8 mouse cellular contexts compared by ENCODE assay signal in the genomic region with DNA sequence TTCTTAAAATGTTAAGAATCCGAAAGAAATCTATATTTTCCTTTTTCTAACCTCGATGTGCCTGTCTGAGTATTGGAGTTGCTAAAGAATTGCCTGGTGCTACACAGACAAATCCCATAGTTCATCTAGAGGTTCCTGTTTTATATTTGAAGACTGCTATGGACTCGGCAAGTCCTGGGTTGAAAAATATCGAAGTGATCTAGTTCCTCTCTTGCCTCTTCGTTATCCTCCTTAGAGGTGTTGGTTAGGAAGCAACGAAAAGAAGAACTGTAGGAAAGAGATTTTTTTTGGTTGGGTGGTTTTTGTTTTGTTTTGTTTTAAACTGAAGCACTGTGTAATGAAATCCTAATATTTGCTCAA. TPM values are rescaled to one million over a fixed set of nuclear protein-coding genes. Genes with fewer than 3 reads are reported as not detected.
DNase-seq lines count a peak whose midpoint lies in the region; ATAC-seq and TF ChIP-seq lines count a peak whose summit lies in the region.

No protein-coding gene starts in this region.

- no peak for ATAC-seq in embryonic facial prominence, embryonic 13.5 days (ENCODE audit: insufficient number of reproducible peaks, insufficient read depth, low FRiP score, low TSS enrichment, low read depth)
- ATAC-seq in neural tube, embryonic 12.5 days (ENCODE audit: low FRiP score, low read depth) = no peak

- peak overlapping the region; percentile 72 for H3K4me2 ChIP-seq in embryonic facial prominence, embryonic 13.5 days
- H3K4me2 ChIP-seq in neural tube, embryonic 12.5 days (replicated peaks) = peak overlapping the region; percentile 69

- DNase-seq in left cerebral cortex, adult 2 months (ENCODE audit: extremely low spot score in 1 of 2, low spot score in 2 of 2) = no peak
- no peak for DNase-seq in left cerebral cortex, postnatal 10 days (ENCODE audit: extremely low spot score in 1 of 2, low spot score in 2 of 2)
- no peak for DNase-seq in limb, embryonic 10.5 days (ENCODE audit: low spot score)
- DNase-seq in yolk sac, embryonic 10.5 days (ENCODE audit: low spot score) = no peak
- no peak for DNase-seq in gastrocnemius, postnatal 25 days
- no peak for DNase-seq in left cerebral cortex, postnatal 25 days (ENCODE audit: low spot score in 2 of 2)

- H3K9ac ChIP-seq in embryonic facial prominence, embryonic 13.5 days = peak overlapping the region; percentile 99
- peak overlapping the region; percentile 91 for H3K9ac ChIP-seq in neural tube, embryonic 12.5 days

- 21% methylated on average over 6 of the region's 6 CpGs for WGBS in embryonic facial prominence, embryonic 13.5 days
- 52% methylated on average over 6 of the region's 6 CpGs for WGBS in limb, embryonic 10.5 days
- 39% methylated on average over 6 of the region's 6 CpGs for WGBS in neural tube, embryonic 12.5 days

- H3K9me3 ChIP-seq in embryonic facial prominence, embryonic 13.5 days = no peaks in the 10 kb centered on the region
- no peaks in the 10 kb centered on the region for H3K9me3 ChIP-seq in limb, embryonic 10.5 days (replicated peaks)
- H3K9me3 ChIP-seq in neural tube, embryonic 12.5 days = no peaks in the 10 kb centered on the region

- H3K4me1 ChIP-seq in embryonic facial prominence, embryonic 13.5 days = peaks cover 29% of the 10 kb centered on the region
- H3K4me1 ChIP-seq in limb, embryonic 10.5 days = peaks cover 15% of the 10 kb centered on the region
- peaks cover 4% of the 10 kb centered on the region for H3K4me1 ChIP-seq in neural tube, embryonic 12.5 days

- intact Hi-C loops in left cerebral cortex, adult 2 months (cut with DNase I) = loop anchor here (5.0 kb wide), 1 partner anchor 50 kb away; no protein-coding TSS in a partner anchor
- intact Hi-C loops in left cerebral cortex, postnatal 10 days (cut with DNase I) = loop anchor here (5.0 kb wide), 1 partner anchor 45 kb away; no protein-coding TSS in a partner anchor
- intact Hi-C loops in left cerebral cortex, postnatal 25 days (cut with DNase I) = no loop called here

- peaks cover 16% of the 10 kb centered on the region for H3K36me3 ChIP-seq in embryonic facial prominence, embryonic 13.5 days
- H3K36me3 ChIP-seq in limb, embryonic 10.5 days = peaks cover 38% of the 10 kb centered on the region
- no peaks in the 10 kb centered on the region for H3K36me3 ChIP-seq in neural tube, embryonic 12.5 days

- no peaks in the 10 kb centered on the region for H3K27me3 ChIP-seq in embryonic facial prominence, embryonic 13.5 days
- H3K27me3 ChIP-seq in limb, embryonic 10.5 days (ENCODE audit: low read depth, poor library complexity, severe bottlenecking) = no peaks in the 10 kb centered on the region
- H3K27me3 ChIP-seq in neural tube, embryonic 12.5 days (replicated peaks) = no peaks in the 10 kb centered on the region

- H3K4me3 ChIP-seq in left cerebral cortex, adult 2 months = peak overlapping the region; percentile 85
- H3K4me3 ChIP-seq in embryonic facial prominence, embryonic 13.5 days = peak overlapping the region; percentile 90
- peak overlapping the region; percentile 93 for H3K4me3 ChIP-seq in limb, embryonic 10.5 days
- peak overlapping the region; percentile 85 for H3K4me3 ChIP-seq in neural tube, embryonic 12.5 days

- TF ChIP-seq CTCF in left cerebral cortex, adult 2 months (IDR thresholded peaks at IDR 0.05) = no peak

- H3K27ac ChIP-seq in left cerebral cortex, adult 2 months = no peak overlapping the region
- H3K27ac ChIP-seq in embryonic facial prominence, embryonic 13.5 days = peak overlapping the region; percentile 100
- H3K27ac ChIP-seq in limb, embryonic 10.5 days = peak overlapping the region; percentile 99
- H3K27ac ChIP-seq in neural tube, embryonic 12.5 days = no peak overlapping the region

RNA-seq across cellular contexts. Expression of a gene that starts 1.5 kb away (rescaled TPM):
- 10 to 100 TPM; 20.7 to 22.3 TPM for total RNA-seq in left cerebral cortex, adult 2 months (2021)
- 10 to 100 TPM; 20.9 to 23.0 TPM for total RNA-seq in left cerebral cortex, postnatal 10 days (2021)
- polyA plus RNA-seq in embryonic facial prominence, embryonic 13.5 days (2015; fragmentation: Nextera tagmentation; extraction: Ambion mirVana) = 102 and 118 TPM in 2 replicates
- polyA plus RNA-seq in limb, embryonic 10.5 days (2016; fragmentation: Nextera tagmentation; extraction: Ambion mirVana) = 64.9 and 84.6 TPM in 2 replicates
- polyA plus RNA-seq in neural tube, embryonic 12.5 days (2016; fragmentation: Nextera tagmentation; extraction: Ambion mirVana) = 65.8 and 73.1 TPM in 2 replicates
- total RNA-seq in gastrocnemius, postnatal 25 days (2021) = 10 to 100 TPM; 42.1 to 42.2 TPM
- total RNA-seq in left cerebral cortex, postnatal 25 days (2021) = 10 to 100 TPM; 20.3 to 22.1 TPM

RNA-seq across cellular contexts. Expression of a gene that starts 40.4 kb away (rescaled TPM):
- not detected for total RNA-seq in left cerebral cortex, adult 2 months (2021)
- total RNA-seq in left cerebral cortex, postnatal 10 days (2021) = not detected
- 0.18 TPM in 1 of 2 replicates, not detected in the other for polyA plus RNA-seq in embryonic facial prominence, embryonic 13.5 days (2015; fragmentation: Nextera tagmentation; extraction: Ambion mirVana)
- polyA plus RNA-seq in limb, embryonic 10.5 days (2016; fragmentation: Nextera tagmentation; extraction: Ambion mirVana) = not detected in 2 replicates
- not detected in 2 replicates for polyA plus RNA-seq in neural tube, embryonic 12.5 days (2016; fragmentation: Nextera tagmentation; extraction: Ambion mirVana)
- not detected for total RNA-seq in gastrocnemius, postnatal 25 days (2021)
- not detected for total RNA-seq in left cerebral cortex, postnatal 25 days (2021)

RNA-seq across cellular contexts. Expression of a gene that starts 53.0 kb away (rescaled TPM):
- 10 to 100 TPM; 37.9 to 38.3 TPM for total RNA-seq in left cerebral cortex, adult 2 months (2021)
- total RNA-seq in left cerebral cortex, postnatal 10 days (2021) = 10 to 100 TPM; 27.5 to 28.0 TPM
- 24.5 and 26.6 TPM in 2 replicates for polyA plus RNA-seq in embryonic facial prominence, embryonic 13.5 days (2015; fragmentation: Nextera tagmentation; extraction: Ambion mirVana)
- polyA plus RNA-seq in limb, embryonic 10.5 days (2016; fragmentation: Nextera tagmentation; extraction: Ambion mirVana) = 25.4 and 26.6 TPM in 2 replicates
- 26.4 and 27.1 TPM in 2 replicates for polyA plus RNA-seq in neural tube, embryonic 12.5 days (2016; fragmentation: Nextera tagmentation; extraction: Ambion mirVana)
- total RNA-seq in gastrocnemius, postnatal 25 days (2021) = 10 to 100 TPM; 13.5 to 24.2 TPM
- total RNA-seq in left cerebral cortex, postnatal 25 days (2021) = 10 to 100 TPM; 37.6 to 38.1 TPM

Comparison
In these comparisons a context has a peak if more than half of its experiments do, and no peak if none do; other contexts are left out.
1. H3K27ac ChIP-seq: peak in embryonic facial prominence, embryonic 13.5 days (single experiment) and limb, embryonic 10.5 days (single experiment); none in left cerebral cortex, adult 2 months (single experiment) and neural tube, embryonic 12.5 days (single experiment).
2. Peak in every context shown above with its lines, with median percentiles within 50 percentile points of each other: H3K4me3 ChIP-seq.